Mouse (Mus musculus): ENCODE measurements at regions not wholly inside any gene's neighbourhood (a gene's known extent, or its start where the extent isn't known, plus 50 kb on each side); places are given as distances from the start of the nearest gene placed in this dataset.

DNA sequence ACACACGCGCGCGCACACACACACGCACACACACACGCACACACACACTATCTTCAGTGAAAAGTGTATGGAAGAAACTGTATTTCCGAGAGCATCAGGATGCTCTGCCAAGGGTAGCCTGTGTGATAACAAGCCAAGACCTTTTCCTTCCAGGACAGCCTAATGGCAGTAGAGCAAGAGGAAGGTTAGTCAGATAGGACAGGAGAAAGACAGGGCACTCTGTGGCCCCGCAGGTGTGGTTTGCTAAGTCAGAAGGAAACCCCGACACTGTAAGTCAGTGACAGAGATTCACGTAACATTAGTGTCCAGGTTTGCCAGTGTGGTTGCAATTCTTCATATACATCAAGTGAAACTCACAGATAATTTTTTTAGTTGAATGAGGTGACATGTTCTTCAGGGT lies 92.8 kb downstream of the Rpl14 start:
- no peak for TF ChIP-seq POLR2A (IDR thresholded peaks at IDR 0.05; ENCODE audit: insufficient read depth, low read length)
- TF ChIP-seq CTCF (IDR thresholded peaks at IDR 0.05; ENCODE audit: low read depth, low read length), result no peak
- no peak for TF ChIP-seq EP300 (IDR thresholded peaks at IDR 0.05; ENCODE audit: insufficient read depth, low read depth, low read length)

All from ES-Bruce4 (cell line).